Mouse (Mus musculus): ENCODE data around the gene Slc35f6.

DNA sequence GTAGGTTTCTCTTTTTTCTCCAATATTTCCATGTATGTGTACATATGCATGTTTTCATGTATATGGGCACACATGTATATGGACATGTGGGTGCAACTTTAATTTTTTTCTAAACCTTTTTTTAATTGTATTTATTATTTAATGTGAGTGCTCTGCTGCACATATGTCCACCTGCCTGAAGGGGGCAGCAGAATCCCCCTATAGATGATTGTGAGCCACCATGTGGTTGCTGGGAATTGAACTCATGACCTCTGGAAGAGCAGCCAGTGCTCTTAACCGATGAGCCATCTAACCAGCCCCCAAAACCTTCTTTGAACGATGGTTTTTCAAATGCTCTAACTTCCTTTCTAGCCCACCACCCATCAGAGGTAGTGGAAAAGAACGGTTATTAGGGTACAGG lies 36.3 kb downstream of the Slc35f6 start:
- TF ChIP-seq CTCF (IDR thresholded peaks at IDR 0.05; ENCODE audit: low read depth) (peak; percentile 63), EP300 (IDR thresholded peaks at IDR 0.05; ENCODE audit: low read depth) (no peak)

Data from liver, embryonic 14.5 days (tissue).